Mouse (Mus musculus) skeletal muscle tissue, adult 2 months (tissue): ENCODE measurements at regions not wholly inside any gene's neighbourhood (a gene's known extent, or its start where the extent isn't known, plus 50 kb on each side); places are given as distances from the start of the nearest gene placed in this dataset.
A peak's percentile ranks its signal among the peaks of the same experiment; 100 is the strongest.

Experiments
- DNase-seq: peaks from one replicate; pipeline ENCODE4 v3.0.0-alpha.2; 2012; ENCODE audit warnings: low read depth, low spot score

GRCm38 (mm10) chr10:17511779-17512335, 211.2 kb upstream of the Cited2 start:
- DNase-seq: no peak

DNA sequence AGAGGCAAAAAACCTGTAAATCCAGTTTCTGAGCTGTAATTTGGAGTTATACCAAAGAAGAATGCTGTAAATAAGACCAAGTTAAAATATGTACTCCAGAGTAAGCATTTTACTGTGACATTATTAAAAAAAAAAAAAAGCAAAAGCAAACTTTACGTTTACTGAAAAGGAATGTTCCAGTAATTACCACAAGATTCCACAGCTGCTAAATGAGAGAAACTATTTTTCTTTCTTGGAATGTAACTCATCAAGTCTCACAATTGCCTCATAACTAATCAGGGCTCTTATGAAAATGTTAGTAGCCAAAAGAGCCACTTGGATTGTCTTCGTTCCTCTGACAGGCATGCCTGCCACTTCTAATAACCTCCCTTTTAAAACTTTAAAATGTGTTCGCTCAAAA, 210.5 kb upstream of the Cited2 start:
- no peak for DNase-seq

DNA sequence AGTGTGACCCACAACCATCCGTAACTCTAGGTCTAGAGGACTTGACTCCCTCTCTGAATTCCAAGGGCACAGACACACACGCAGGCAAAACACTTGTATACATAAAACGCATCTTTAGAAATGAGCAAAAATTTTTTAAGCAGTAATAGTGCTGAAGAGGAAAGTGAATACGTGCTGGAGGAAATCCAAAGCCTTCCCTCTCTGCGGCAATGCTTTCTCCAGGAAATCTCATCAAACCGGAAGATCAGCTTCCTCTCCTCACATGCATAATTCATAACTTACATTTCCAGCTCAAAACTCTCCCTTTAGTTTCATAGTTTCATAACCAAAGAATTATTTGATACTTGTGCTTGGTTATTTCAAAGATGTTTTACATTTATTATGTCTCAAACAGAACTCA, 209.3 kb upstream of the Cited2 start:
- DNase-seq: no peak

- no peak for DNase-seq
Measured at GRCm38 (mm10) chr10:17516068-17516467, 206.9 kb upstream of the Cited2 start.

DNA sequence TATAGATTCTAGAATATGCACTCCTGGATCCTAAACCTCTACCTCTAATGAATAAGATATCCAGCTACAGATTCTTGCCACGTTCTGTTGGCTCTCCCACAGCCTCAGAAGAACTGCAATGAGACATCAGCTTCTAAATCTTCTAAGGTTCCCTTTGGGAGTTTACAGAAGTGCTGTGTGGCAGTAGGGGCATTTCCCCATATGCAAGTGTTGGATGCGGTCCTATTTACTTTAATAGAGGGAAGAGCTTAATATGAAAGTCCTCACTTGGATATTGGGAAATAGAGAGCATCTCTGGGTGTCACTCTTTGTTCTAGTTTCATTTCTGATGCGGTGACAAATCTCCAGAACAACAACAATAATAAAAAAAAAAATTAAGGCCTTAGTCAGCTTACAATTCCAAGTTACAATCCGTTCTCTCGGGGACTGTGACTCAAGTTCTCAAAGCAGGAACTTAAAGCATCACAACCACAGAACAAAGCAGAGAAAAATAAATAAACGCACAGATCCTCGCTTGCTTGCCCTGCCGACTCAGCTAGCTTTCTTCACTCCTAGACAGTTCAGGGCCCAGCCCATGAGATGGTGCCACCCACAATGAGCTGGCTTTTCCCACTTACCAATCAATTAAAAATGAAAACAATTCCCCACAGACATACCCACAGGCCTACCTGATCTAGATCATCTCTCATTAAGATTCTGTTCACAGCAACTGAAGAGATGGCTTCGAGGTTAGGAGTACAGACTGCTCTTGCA, 204.4 kb upstream of the Cited2 start:
- DNase-seq: peak; percentile 45

- peak; percentile 81 for DNase-seq
Measured at GRCm38 (mm10) chr10:17522026-17522541, 200.9 kb upstream of the Cited2 start.

- no peak for DNase-seq
Measured at GRCm38 (mm10) chr10:17523558-17524328, 199.3 kb upstream of the Cited2 start.

- DNase-seq: no peak
Measured at GRCm38 (mm10) chr10:17527151-17527737, 195.8 kb upstream of the Cited2 start.

DNA sequence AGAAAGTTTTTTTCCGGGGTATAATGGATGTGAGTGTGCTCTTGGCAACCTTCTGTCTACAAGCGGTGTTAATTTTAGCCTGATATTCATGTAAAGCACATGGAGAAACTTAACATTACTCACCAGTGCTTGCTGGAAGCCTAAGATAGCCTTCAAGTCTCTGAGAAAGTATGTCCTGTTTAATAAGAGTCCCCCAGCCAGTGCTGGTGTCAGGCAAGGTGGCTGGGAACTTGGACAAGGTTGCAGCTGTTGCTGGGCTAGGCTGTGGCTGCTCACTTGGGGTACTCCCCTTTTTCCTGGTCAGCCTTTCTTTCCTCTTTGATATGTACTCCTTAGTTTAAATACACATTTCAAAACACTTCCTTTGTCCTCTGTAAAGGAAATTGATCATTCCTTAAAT, 194.9 kb upstream of the Cited2 start:
- DNase-seq: peak; percentile 49

DNA sequence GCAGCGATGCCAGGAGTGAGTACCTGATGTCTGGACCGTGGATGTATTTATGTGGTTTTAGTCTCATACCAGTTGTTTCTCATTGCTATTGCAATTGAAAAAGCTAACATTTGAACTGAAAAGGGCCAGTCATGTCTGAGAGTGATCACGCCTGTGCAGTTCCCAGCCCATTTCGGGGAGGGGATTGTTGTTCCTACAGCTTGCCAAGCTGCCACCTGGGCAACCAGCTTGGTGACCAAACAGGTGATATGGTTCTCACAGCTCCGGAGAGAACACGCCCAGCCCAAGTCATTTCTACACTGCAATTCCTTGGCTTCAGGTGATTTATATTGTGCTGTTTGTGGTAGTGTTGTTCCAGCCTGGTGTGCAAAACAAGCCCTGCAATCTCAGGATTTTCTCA, 194.2 kb upstream of the Cited2 start:
- no peak for DNase-seq

DNA sequence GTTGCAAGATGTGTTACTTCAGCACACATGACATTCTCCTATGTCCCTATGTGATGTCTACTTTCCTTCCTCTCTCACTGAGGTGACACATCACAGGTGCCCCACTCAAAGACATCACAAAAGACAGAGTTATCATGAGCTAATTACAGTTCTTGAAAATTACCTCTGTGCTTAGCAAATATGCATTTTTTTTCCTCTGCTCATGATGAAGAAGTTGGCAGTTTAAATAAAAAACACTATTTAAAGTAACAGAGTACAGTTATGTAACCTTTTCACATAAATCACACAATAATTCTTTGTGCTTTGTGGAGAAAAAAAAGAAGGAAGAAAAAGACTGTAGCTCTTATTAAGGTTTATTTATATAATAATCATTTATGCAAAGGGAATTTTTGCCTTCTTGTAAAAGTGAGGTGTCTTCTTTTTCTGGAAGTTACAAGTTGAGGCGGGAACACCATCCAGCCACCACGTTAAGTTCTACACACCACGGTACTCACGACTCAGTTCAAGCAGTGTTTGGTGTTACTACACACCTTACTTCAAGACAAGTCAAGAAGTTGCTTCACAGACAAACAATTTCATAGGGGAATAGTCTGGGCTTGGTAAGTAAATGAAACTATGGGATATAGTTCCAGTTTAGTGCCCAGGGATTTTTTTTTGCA, 193.0 kb upstream of the Cited2 start:
- no peak for DNase-seq

- no peak for DNase-seq
Measured at GRCm38 (mm10) chr10:17531021-17531420, 192.0 kb upstream of the Cited2 start.

- DNase-seq: no peak
Measured at GRCm38 (mm10) chr10:17538944-17539533, 184.0 kb upstream of the Cited2 start.

GRCm38 (mm10) chr10:17540404-17541375, 182.3 kb upstream of the Cited2 start:
- no peak for DNase-seq

DNA sequence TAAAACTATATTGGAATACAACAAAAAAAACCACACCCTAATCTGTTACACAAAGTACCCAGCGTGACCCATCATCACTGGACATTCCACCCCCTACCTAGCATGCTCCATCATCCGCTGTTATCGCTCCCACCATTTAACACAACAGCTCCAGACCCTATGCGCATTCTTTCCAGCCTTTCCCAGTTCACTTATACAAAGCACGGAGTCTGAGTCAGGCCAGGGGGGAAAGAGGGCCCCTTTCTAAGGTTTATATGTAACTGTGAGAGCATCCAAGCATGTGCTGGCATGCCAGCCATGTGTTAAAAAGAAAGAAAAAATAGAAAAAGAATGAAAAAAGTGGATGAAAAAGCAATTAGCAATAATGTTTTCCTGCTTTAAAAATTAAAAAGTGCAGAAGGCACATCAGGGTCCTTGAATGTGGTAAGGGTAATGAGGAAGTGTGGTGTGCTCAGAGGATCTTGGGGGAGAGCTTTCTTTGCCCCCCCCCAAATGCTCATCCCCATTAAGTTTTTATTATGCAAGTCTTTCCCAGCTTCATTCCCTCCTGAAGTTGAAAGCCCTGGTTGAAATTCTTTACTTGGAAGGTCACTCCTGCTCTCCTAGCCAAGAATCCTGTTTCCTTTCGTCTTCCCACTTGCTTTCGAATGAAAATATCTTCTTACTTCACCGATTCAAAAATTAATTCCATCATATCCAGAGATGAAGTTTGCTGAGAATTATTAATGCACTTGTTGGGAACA, 180.7 kb upstream of the Cited2 start:
- DNase-seq: peak; percentile 43

DNA sequence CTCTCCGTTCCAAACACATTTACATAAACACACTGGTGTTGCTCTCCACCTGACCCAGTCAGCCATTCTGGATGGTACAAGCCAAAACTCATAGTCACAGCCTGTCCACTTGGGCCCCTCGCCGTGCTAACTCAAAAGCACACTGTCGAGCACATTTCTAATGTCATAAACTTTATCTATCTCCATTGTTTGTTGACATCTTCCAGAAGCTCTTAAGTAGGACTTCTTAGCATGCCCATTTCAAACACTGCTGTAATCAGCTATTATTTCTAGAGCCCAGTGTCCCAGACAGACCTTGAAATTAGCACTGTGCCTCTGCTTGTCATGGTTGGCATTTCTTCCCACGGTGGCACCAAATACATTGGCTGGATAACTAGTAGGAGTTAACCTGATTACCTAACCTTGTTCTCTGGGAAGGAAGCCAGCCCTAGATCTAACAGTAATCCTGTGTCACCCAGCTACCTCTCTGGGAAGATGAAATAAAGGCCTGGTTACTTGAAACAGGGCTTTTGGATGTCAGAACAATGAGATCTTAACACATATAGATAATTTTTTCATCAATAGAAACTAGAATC, 180.1 kb upstream of the Cited2 start:
- DNase-seq: no peak

GRCm38 (mm10) chr10:17545291-17545690, 177.7 kb upstream of the Cited2 start:
- peak; percentile 70 for DNase-seq

GRCm38 (mm10) chr10:17547986-17548385, 175.0 kb upstream of the Cited2 start:
- no peak for DNase-seq
